Mouse (Mus musculus): Measurements from ENCODE around the gene Trit1. TPM values are rescaled to one million over a fixed set of nuclear protein-coding genes. Genes with fewer than 3 reads are reported as not detected.

The Trit1 gene
- polyA plus RNA-seq, 1 experiment from 2014 or later, result 18.1 TPM

DNA sequence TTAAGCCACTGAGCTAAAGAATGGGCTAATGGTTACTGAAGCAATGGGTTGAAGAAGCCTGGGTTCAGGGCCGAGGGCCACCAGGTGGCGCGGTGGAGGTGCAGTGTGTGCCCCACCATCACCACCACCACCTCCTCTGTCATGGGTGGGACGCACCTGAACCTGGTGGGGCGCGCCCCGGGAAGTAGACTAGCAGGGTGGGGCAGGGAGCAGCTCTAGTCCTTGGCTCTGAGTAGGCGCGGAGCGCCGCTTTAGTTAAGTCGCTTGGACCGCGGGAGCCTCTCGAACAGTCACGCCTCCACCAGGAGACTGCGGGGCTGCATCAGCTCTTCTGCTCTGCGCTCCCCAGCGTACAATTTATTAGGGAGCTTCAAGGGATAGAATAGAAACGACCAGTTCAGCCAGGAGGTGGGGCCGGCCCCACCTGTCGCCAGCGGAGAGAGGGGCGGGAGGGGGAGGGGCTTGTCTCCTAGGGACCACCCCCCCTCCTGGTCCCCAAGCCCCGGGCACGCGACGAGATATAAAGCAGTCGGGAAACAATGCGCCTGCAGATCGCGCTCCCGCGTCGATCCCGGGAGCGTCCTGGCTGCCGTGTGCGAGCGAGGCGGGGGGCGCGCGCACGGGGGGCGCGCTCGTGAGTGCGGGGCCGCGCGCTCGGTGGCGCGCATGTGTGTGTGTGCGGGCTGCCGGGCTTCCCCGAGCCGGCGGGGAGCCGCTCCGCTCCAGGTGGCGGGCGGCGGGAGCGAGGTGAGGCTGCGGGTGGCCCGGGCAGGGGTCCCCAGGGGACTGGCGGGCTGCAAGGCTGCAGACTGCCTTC is 20.8 kb upstream of the Trit1 start, which contains the start of gene Mycl:
Mycl (plus strand) TSS at position 249 of the 817 bp plus-strand sequence.
- ATAC-seq (ENCODE audit: low FRiP score, low TSS enrichment), result peak; percentile 87
- peak within 1 kb of the TSS; percentile 69 for H3K27ac ChIP-seq (ENCODE audit: low read length)
- H3K36me3 ChIP-seq (ENCODE audit: insufficient read depth, low read length), result no peaks in the 10 kb centered on the region
- H3K4me3 ChIP-seq (ENCODE audit: low read length), result peak within 1 kb of the TSS; percentile 73
- WGBS, result under 1% methylated on average over 60 of the region's 69 CpGs
- H3K9me3 ChIP-seq (ENCODE audit: low read length), result peaks cover 5% of the 10 kb centered on the region; the same call in 1 of the 2 replicates
- H3K27me3 ChIP-seq (ENCODE audit: insufficient read depth, low read length), result peaks cover 28% of the 10 kb centered on the region; the same call in 1 of the 2 replicates
- peak within 1 kb of the TSS; percentile 99 for H3K4me2 ChIP-seq (replicated peaks; ENCODE audit: low read depth, low read length)
- H3K9ac ChIP-seq (replicated peaks; ENCODE audit: low read length), result peak within 1 kb of the TSS; percentile 77
- H3K4me1 ChIP-seq (ENCODE audit: insufficient read depth, low read length), result peaks cover 31% of the 10 kb centered on the region

DNA sequence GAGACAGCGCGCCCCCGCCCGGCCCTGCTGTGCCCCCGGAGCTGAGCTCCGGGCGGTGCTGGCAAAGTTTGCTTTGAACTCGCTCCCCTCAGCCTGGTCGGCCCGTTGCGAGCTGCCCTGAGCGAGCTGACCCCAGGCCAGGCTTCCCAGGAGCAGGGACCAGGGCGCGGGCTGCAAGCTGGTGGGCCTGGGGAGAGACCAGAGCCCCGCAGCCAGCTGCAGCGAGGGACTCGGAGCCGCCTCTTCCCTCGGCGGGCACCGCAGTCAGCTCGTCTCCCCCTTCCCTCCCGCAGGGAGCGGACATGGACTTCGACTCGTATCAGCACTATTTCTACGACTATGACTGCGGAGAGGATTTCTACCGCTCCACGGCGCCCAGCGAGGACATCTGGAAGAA is 20.2 kb upstream of the Trit1 start:
- Histone ChIP-seq H3K9me3 (ENCODE audit: low read length) (no peaks in the 10 kb centered on the region), H3K4me3 (ENCODE audit: low read length) (peak overlapping the region; percentile 73), H3K9ac (replicated peaks; ENCODE audit: low read length) (peak overlapping the region; percentile 77), H3K4me2 (replicated peaks; ENCODE audit: low read depth, low read length) (peak overlapping the region; percentile 99), H3K27me3 (ENCODE audit: insufficient read depth, low read length) (peaks cover 29% of the 10 kb centered on the region; the same call in 1 of the 2 replicates), H3K36me3 (ENCODE audit: insufficient read depth, low read length) (no peaks in the 10 kb centered on the region), H3K27ac (ENCODE audit: low read length) (peak overlapping the region; percentile 69), H3K4me1 (ENCODE audit: insufficient read depth, low read length) (peaks cover 31% of the 10 kb centered on the region)
- peak; percentile 40 for ATAC-seq (ENCODE audit: low FRiP score, low TSS enrichment)
- WGBS, result under 1% methylated on average over 30 of the region's 32 CpGs

DNA sequence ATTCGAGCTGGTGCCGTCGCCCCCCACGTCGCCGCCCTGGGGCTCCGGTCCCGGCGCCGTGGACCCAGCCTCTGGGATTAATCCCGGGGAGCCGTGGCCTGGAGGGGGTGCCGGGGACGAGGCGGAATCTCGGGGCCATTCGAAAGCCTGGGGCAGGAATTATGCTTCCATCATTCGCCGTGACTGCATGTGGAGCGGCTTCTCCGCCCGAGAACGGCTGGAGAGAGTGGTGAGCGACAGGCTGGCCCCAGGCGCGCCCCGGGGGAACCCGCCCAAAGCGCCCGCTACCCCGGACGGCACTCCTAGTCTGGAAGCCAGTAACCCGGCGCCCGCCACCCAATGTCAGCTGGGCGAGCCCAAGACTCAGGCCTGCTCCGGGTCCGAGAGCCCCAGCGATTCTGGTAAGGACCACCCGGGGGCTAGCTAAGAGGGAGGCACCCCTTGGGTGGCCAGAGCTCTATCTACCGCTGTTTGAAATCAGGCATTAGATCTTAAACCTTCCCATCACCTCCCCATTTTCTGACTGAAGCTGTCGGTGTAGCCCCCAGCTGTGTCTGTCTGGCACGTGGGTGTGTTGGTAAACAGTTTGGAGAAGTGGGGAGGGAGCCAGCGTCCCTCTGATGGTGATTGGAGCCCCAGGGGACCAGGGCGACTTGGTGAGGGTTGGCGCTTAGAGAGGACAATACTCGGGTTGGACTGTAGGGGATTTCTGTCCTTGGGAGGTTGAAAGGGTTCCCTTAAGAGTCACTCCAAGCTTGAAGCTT is 19.6 kb upstream of the Trit1 start:
- peaks cover 31% of the 10 kb centered on the region for H3K4me1 ChIP-seq (ENCODE audit: insufficient read depth, low read length)
- H3K4me3 ChIP-seq (ENCODE audit: low read length), result peak overlapping the region; percentile 73
- peak; percentile 27 for ATAC-seq (ENCODE audit: low FRiP score, low TSS enrichment)
- H3K36me3 ChIP-seq (ENCODE audit: insufficient read depth, low read length), result no peaks in the 10 kb centered on the region
- peak overlapping the region; percentile 99 for H3K4me2 ChIP-seq (replicated peaks; ENCODE audit: low read depth, low read length)
- under 1% methylated on average over 47 of the region's 47 CpGs for WGBS
- peak overlapping the region; percentile 77 for H3K9ac ChIP-seq (replicated peaks; ENCODE audit: low read length)
- H3K27me3 ChIP-seq (ENCODE audit: insufficient read depth, low read length), result peaks cover 29% of the 10 kb centered on the region; the same call in 1 of the 2 replicates
- H3K27ac ChIP-seq (ENCODE audit: low read length), result no peak overlapping the region
- no peaks in the 10 kb centered on the region for H3K9me3 ChIP-seq (ENCODE audit: low read length)

DNA sequence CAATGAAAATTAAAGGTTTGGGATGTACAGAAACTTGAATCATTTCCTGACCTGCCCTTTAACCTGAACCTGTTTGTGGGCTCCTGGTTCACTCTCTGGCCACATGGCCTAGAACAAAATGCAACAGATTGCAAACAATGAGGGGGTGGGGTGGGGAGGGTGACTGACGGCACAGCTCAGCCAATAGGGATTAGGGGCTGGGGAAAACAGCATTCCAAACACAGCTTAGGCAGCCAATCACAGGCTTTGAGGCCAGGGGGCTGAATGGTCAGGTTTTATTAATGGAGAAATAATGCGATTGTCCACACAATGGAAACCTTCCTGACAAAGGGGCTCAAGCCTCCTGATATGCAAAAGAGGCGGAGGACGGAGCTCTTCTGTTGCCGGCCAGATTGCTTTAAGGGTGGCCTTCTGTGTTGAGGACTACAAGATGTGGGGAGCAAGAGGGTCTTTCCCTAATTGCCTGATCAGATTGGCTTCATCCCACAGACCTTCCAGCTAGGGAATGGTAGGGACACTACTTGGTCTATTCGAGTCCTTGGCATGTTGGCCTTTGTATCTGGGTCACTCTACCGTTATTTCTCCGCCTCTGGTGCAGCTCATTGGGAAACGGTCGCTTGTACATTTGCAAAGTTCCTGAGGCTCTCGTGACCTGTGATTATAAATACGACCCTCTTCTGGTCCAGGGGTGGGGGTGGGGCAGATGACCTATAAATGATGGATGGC is 17.7 kb upstream of the Trit1 start:
- Histone ChIP-seq H3K4me3 (ENCODE audit: low read length) (peak overlapping the region; percentile 11; the same call in 1 of the 2 replicates), H3K36me3 (ENCODE audit: insufficient read depth, low read length) (no peaks in the 10 kb centered on the region), H3K9ac (replicated peaks; ENCODE audit: low read length) (no peak overlapping the region), H3K27ac (ENCODE audit: low read length) (no peak overlapping the region), H3K9me3 (ENCODE audit: low read length) (no peaks in the 10 kb centered on the region), H3K27me3 (ENCODE audit: insufficient read depth, low read length) (peaks cover 29% of the 10 kb centered on the region; the same call in 1 of the 2 replicates), H3K4me2 (replicated peaks; ENCODE audit: low read depth, low read length) (peak overlapping the region; percentile 99), H3K4me1 (ENCODE audit: insufficient read depth, low read length) (peaks cover 31% of the 10 kb centered on the region)
- WGBS, result 19% methylated on average over 12 of the region's 12 CpGs
- ATAC-seq (ENCODE audit: low FRiP score, low TSS enrichment), result no peak; the same call in 1 of the 2 replicates

DNA sequence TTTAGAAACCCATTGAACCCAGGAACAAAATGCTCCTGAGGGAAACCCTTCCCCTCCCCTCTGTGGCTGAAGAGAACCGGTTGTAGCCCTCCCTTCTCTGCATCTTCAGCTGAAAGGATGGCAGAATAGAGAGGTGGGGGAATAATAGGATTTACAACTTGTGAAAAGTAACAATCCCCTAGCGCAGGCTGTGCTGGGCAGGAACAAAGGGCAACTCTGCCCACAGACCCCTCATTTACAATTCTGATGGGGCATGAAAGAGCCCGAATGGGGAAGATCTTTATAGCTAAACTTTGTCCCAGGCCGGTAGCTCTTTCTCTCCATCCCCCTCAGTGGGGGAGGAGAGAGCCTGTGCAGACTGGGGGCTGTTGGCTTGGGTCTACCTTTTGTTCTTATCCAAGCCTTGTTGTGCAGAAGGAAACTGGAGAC is 17.1 kb upstream of the Trit1 start:
- no peaks in the 10 kb centered on the region for H3K36me3 ChIP-seq (ENCODE audit: insufficient read depth, low read length)
- no peaks in the 10 kb centered on the region for H3K9me3 ChIP-seq (ENCODE audit: low read length)
- no peak overlapping the region for H3K9ac ChIP-seq (replicated peaks; ENCODE audit: low read length)
- WGBS, result 11% methylated on average over 4 of the region's 4 CpGs
- peaks cover 29% of the 10 kb centered on the region; the same call in 1 of the 2 replicates for H3K27me3 ChIP-seq (ENCODE audit: insufficient read depth, low read length)
- H3K4me3 ChIP-seq (ENCODE audit: low read length), result no peak overlapping the region
- H3K4me1 ChIP-seq (ENCODE audit: insufficient read depth, low read length), result peaks cover 31% of the 10 kb centered on the region
- H3K27ac ChIP-seq (ENCODE audit: low read length), result no peak overlapping the region
- no peak for ATAC-seq (ENCODE audit: low FRiP score, low TSS enrichment)
- H3K4me2 ChIP-seq (replicated peaks; ENCODE audit: low read depth, low read length), result peak overlapping the region; percentile 99; the same call in 1 of the 2 replicates

DNA sequence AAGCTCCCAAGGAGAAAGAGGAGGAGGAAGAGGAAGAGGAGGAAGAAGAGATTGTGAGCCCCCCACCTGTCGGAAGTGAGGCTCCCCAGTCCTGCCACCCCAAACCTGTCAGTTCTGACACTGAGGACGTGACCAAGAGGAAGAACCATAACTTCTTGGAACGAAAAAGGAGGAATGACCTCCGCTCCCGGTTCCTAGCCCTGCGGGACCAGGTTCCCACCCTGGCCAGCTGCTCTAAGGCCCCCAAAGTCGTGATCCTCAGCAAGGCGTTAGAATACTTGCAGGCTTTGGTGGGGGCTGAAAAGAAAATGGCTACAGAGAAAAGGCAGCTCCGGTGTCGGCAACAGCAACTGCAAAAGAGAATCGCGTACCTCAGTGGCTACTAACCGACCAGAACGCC is 16.3 kb upstream of the Trit1 start:
- WGBS, result 71% methylated on average over 14 of the region's 14 CpGs
- H3K9me3 ChIP-seq (ENCODE audit: low read length), result no peaks in the 10 kb centered on the region
- no peak overlapping the region for H3K4me2 ChIP-seq (replicated peaks; ENCODE audit: low read depth, low read length)
- ATAC-seq (ENCODE audit: low FRiP score, low TSS enrichment), result no peak
- H3K27ac ChIP-seq (ENCODE audit: low read length), result no peak overlapping the region
- peaks cover 29% of the 10 kb centered on the region; the same call in 1 of the 2 replicates for H3K27me3 ChIP-seq (ENCODE audit: insufficient read depth, low read length)
- peaks cover 30% of the 10 kb centered on the region for H3K4me1 ChIP-seq (ENCODE audit: insufficient read depth, low read length)
- H3K36me3 ChIP-seq (ENCODE audit: insufficient read depth, low read length), result no peaks in the 10 kb centered on the region
- H3K4me3 ChIP-seq (ENCODE audit: low read length), result no peak overlapping the region
- no peak overlapping the region; the same call in 1 of the 2 replicates for H3K9ac ChIP-seq (replicated peaks; ENCODE audit: low read length)

DNA sequence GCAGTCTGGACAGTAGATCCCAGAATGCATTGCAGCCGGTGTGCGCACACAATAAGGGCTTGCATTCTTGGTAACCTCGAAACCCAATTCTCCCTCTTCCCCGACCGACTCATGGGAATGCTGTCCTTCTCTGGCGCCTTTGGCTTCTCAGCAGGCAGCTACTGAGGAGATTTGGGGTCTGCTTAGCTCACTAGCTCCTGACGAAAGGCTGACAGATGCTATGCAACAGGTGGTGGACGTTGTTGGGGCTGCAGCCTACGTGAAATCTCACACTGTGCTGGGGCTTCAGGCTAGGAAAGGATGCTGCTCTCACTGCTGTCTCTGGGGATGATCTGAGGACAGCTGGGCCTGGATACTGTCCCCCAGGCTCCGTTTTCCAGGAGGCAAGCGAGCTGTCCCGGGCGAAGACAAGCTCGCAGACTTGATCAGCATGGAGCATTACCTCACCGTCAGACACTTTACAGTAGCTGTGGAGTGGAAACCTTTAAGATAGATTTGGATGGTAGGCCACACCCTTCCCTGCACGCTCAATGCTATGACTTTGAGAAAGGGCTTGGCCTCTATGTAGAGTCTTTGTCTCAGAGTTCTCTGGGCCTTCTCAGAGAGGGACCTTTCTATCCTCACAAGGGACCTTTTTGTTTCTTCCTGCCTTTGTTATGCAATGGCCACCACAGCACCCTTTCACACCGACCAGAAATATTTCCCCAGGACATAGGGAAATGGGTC is 15.6 kb upstream of the Trit1 start:
- Histone ChIP-seq H3K27ac (ENCODE audit: low read length) (no peak overlapping the region), H3K27me3 (ENCODE audit: insufficient read depth, low read length) (peaks cover 29% of the 10 kb centered on the region; the same call in 1 of the 2 replicates), H3K9ac (replicated peaks; ENCODE audit: low read length) (no peak overlapping the region; the same call in 1 of the 2 replicates), H3K9me3 (ENCODE audit: low read length) (no peaks in the 10 kb centered on the region), H3K36me3 (ENCODE audit: insufficient read depth, low read length) (no peaks in the 10 kb centered on the region), H3K4me2 (replicated peaks; ENCODE audit: low read depth, low read length) (no peak overlapping the region), H3K4me3 (ENCODE audit: low read length) (no peak overlapping the region), H3K4me1 (ENCODE audit: insufficient read depth, low read length) (peaks cover 33% of the 10 kb centered on the region)
- 71% methylated on average over 17 of the region's 17 CpGs for whole genome bisulfite sequencing
- ATAC-seq (ENCODE audit: low FRiP score, low TSS enrichment), result no peak

DNA sequence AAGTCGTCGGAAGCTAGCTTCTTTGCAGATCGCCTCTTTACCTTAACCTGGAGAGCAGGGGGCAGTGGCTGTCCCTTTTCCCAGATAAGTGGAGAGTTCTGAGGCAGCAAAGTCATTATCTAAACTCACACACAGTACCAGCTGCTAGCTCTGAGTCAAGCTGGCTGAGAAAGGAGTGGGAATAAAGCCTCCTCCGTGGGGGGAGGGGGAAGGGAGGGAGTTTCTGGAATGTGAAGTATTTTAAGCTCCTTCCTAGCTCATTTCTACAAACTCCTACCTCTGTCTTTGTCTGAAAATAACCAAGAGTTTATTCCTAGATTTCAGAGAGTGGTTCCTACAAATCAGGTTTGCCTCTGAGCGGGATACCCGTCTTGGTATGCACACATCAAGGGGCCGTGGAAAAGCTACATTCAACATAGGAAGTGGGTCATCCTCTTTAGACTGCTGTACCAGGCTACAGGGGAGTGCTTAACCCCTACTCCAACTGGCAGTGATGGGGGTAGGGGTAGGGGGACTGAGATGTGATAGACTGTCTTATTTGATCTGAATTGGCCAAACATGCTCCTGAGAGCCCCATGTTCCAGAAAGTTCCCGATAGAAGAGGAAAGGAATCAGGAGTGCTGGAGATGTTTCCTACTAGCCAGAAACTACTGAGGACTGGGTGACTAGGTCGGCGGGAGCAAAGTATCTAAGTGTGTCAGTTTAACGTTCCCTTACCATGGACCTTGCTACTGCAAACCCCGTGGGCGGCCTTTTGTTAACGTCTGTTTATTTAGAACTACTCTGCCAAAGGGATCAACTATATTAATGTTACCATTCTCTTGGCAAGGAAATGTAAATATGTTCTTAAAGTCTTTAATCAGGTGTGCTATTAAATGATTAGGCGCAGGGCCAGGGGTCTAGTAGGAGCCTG is 11.1 kb upstream of the Trit1 start:
- ATAC-seq (ENCODE audit: low FRiP score, low TSS enrichment), result 0 out of 2 replicates have a peak, but pooled peaks have one; percentile 54

More for the DNA sequence above, 11.1 kb upstream of the Trit1 start:
- Histone ChIP-seq H3K27ac (ENCODE audit: low read length) (no peak overlapping the region), H3K4me3 (ENCODE audit: low read length) (no peak overlapping the region), H3K4me1 (ENCODE audit: insufficient read depth, low read length) (peaks cover 6% of the 10 kb centered on the region; the same call in 1 of the 2 replicates), H3K27me3 (ENCODE audit: insufficient read depth, low read length) (peaks cover 4% of the 10 kb centered on the region; the same call in 1 of the 2 replicates), H3K36me3 (ENCODE audit: insufficient read depth, low read length) (no peaks in the 10 kb centered on the region), H3K4me2 (replicated peaks; ENCODE audit: low read depth, low read length) (no peak overlapping the region), H3K9ac (replicated peaks; ENCODE audit: low read length) (no peak overlapping the region), H3K9me3 (ENCODE audit: low read length) (no peaks in the 10 kb centered on the region)
- 41% methylated on average over 15 of the region's 15 CpGs for WGBS
